Mouse (Mus musculus): Measurements from ENCODE around the gene Cnksr3.

The Cnksr3 gene

GRCm38 (mm10) chr10:7149671-7150595, 62.1 kb downstream of the Cnksr3 start:
- DNase-seq (ENCODE audit: low read depth, low spot score): no peak

GRCm38 (mm10) chr10:7145614-7146013, 66.4 kb downstream of the Cnksr3 start:
- no peak for DNase-seq (ENCODE audit: low read depth, low spot score)

GRCm38 (mm10) chr10:7144081-7144783, 67.8 kb downstream of the Cnksr3 start:
- no peak for DNase-seq (ENCODE audit: low read depth, low spot score)

GRCm38 (mm10) chr10:7142287-7142686, 69.8 kb downstream of the Cnksr3 start:
- no peak for DNase-seq (ENCODE audit: low read depth, low spot score)

GRCm38 (mm10) chr10:7140282-7140681, 71.8 kb downstream of the Cnksr3 start:
- no peak for DNase-seq (ENCODE audit: low read depth, low spot score)

- no peak for DNase-seq (ENCODE audit: low read depth, low spot score)
Observed at GRCm38 (mm10) chr10:7138049-7138448, 74.0 kb downstream of the Cnksr3 start.

- DNase-seq (ENCODE audit: low read depth, low spot score): no peak
Observed at GRCm38 (mm10) chr10:7135751-7136150, 76.3 kb downstream of the Cnksr3 start.

- no peak for DNase-seq (ENCODE audit: low read depth, low spot score)
Observed at GRCm38 (mm10) chr10:7133005-7133404, 79.0 kb downstream of the Cnksr3 start.

- DNase-seq (ENCODE audit: low read depth, low spot score): no peak
Observed at GRCm38 (mm10) chr10:7131441-7131840, 80.6 kb downstream of the Cnksr3 start.

GRCm38 (mm10) chr10:7127828-7128227, 84.2 kb downstream of the Cnksr3 start:
- no peak for DNase-seq (ENCODE audit: low read depth, low spot score)

- DNase-seq (ENCODE audit: low read depth, low spot score): no peak
Observed at GRCm38 (mm10) chr10:7126882-7127281, 85.2 kb downstream of the Cnksr3 start.

- no peak for DNase-seq (ENCODE audit: low read depth, low spot score)
Observed at GRCm38 (mm10) chr10:7126287-7126686, 85.8 kb downstream of the Cnksr3 start.

GRCm38 (mm10) chr10:7124993-7125392, 87.0 kb downstream of the Cnksr3 start:
- no peak for DNase-seq (ENCODE audit: low read depth, low spot score)

GRCm38 (mm10) chr10:7122294-7122693, 89.7 kb downstream of the Cnksr3 start:
- DNase-seq (ENCODE audit: low read depth, low spot score): no peak

- no peak for DNase-seq (ENCODE audit: low read depth, low spot score)
Observed at GRCm38 (mm10) chr10:7120206-7120605, 91.8 kb downstream of the Cnksr3 start.

GRCm38 (mm10) chr10:7118258-7119077, 93.6 kb downstream of the Cnksr3 start:
- no peak for DNase-seq (ENCODE audit: low read depth, low spot score)

- DNase-seq (ENCODE audit: low read depth, low spot score): peak; percentile 16
Observed at GRCm38 (mm10) chr10:7117785-7118184, 94.3 kb downstream of the Cnksr3 start.

- no peak for DNase-seq (ENCODE audit: low read depth, low spot score)
Observed at GRCm38 (mm10) chr10:7114796-7115195, 97.2 kb downstream of the Cnksr3 start.

- no peak for DNase-seq (ENCODE audit: low read depth, low spot score)
Observed at GRCm38 (mm10) chr10:7113747-7114146, 98.3 kb downstream of the Cnksr3 start.

- no peak for DNase-seq (ENCODE audit: low read depth, low spot score)
Observed at GRCm38 (mm10) chr10:7113144-7113543, 98.9 kb downstream of the Cnksr3 start.

- no peak for DNase-seq (ENCODE audit: low read depth, low spot score)
Observed at GRCm38 (mm10) chr10:7111462-7112000, 100.5 kb downstream of the Cnksr3 start.

- DNase-seq (ENCODE audit: low read depth, low spot score): no peak
Observed at GRCm38 (mm10) chr10:7103872-7104271, 108.2 kb downstream of the Cnksr3 start.
